Mouse (Mus musculus) heart, postnatal 36 days (tissue): ENCODE measurements around the gene Nlrp3. TPM values are rescaled to one million over a fixed set of nuclear protein-coding genes. Genes with fewer than 3 reads are reported as not detected.

Source experiments
- DNase-seq, 2 experiments: peaks; one replicate each; pipeline ENCODE4 v3.0.0; 2021 to 2022
- intact Hi-C: fragments of 180-260 bp; cut with DNase I; formaldehyde crosslinking; loops from one replicate; pipeline ENCODE4 v1.15.1; 2025
- total RNA-seq, 2 experiments: library from RNA; stranded (reverse); gene quantifications; 2 replicates each; pipeline ENCODE4 v1.2.3; 2021

Gene Nlrp3
- total RNA-seq: 1 to 10 TPM in 1 of 2 experiments, under 1 TPM in 1; 0.42 to 1.0 TPM

GRCm38 (mm10) chr11:59541324-59541723, at the start of gene Nlrp3:
Nlrp3 (plus strand) TSS chr11:59541568.
- intact Hi-C loops: no loop called here
- no peak for DNase-seq

GRCm38 (mm10) chr11:59496672-59497310, 44.6 kb upstream of the Nlrp3 start:
- intact Hi-C loops: no loop called here
- DNase-seq: no peak

GRCm38 (mm10) chr11:59497747-59498146, 43.6 kb upstream of the Nlrp3 start:
- intact Hi-C loops: no loop called here
- DNase-seq: no peak

GRCm38 (mm10) chr11:59501978-59502700, 39.2 kb upstream of the Nlrp3 start:
- no peak for DNase-seq
- intact Hi-C loops: no loop called here

- peak in 1 of 2 experiments; percentile 46 for DNase-seq
- intact Hi-C loops: no loop called here
Observed at GRCm38 (mm10) chr11:59505351-59505838, 36.0 kb upstream of the Nlrp3 start.

- DNase-seq: peak; percentile 87 to 92
- intact Hi-C loops: no loop called here
Observed at GRCm38 (mm10) chr11:59505839-59506712, 35.3 kb upstream of the Nlrp3 start.

GRCm38 (mm10) chr11:59506713-59507074, 34.7 kb upstream of the Nlrp3 start:
- intact Hi-C loops: no loop called here
- DNase-seq: no peak

- intact Hi-C loops: no loop called here
- DNase-seq: no peak
Observed at GRCm38 (mm10) chr11:59511558-59511957, 29.8 kb upstream of the Nlrp3 start.

- intact Hi-C loops: no loop called here
- DNase-seq: no peak
Observed at GRCm38 (mm10) chr11:59512733-59513132, 28.6 kb upstream of the Nlrp3 start.

GRCm38 (mm10) chr11:59513556-59513955, 27.8 kb upstream of the Nlrp3 start:
- no peak for DNase-seq

GRCm38 (mm10) chr11:59514381-59514780, 27.0 kb upstream of the Nlrp3 start:
- no peak for DNase-seq
- intact Hi-C loops: no loop called here

More at GRCm38 (mm10) chr11:59513556-59513955, 27.8 kb upstream of the Nlrp3 start:
- intact Hi-C loops: no loop called here

GRCm38 (mm10) chr11:59514789-59515188, 26.6 kb upstream of the Nlrp3 start:
- no peak for DNase-seq
- intact Hi-C loops: no loop called here

GRCm38 (mm10) chr11:59517441-59517840, 23.9 kb upstream of the Nlrp3 start:
- DNase-seq: no peak
- intact Hi-C loops: no loop called here

GRCm38 (mm10) chr11:59518226-59518625, 23.1 kb upstream of the Nlrp3 start:
- DNase-seq: no peak
- intact Hi-C loops: no loop called here

- intact Hi-C loops: no loop called here
- DNase-seq: no peak
Observed at GRCm38 (mm10) chr11:59519741-59520495, 21.4 kb upstream of the Nlrp3 start.

GRCm38 (mm10) chr11:59524150-59524549, 17.2 kb upstream of the Nlrp3 start:
- no peak for DNase-seq
- intact Hi-C loops: loop anchor here (1.0 kb wide), 2 partner anchors 45 to 90 kb away; no protein-coding TSS in a partner anchor

- intact Hi-C loops: no loop called here
- peak; percentile 67 to 72 for DNase-seq
Observed at GRCm38 (mm10) chr11:59525237-59525636, 16.1 kb upstream of the Nlrp3 start.

GRCm38 (mm10) chr11:59526472-59527080, 14.8 kb upstream of the Nlrp3 start, which contains the start of gene Zkscan17:
Zkscan17 (minus strand) TSS chr11:59526751.
- DNase-seq: peak in 1 of 2 experiments; percentile 23
- intact Hi-C loops: no loop called here

GRCm38 (mm10) chr11:59530221-59530620, 11.1 kb upstream of the Nlrp3 start:
- intact Hi-C loops: no loop called here
- DNase-seq: no peak
